Mouse (Mus musculus): ENCODE results near the gene Surf4.

- TF ChIP-seq POLR2A (IDR thresholded peaks at IDR 0.05; ENCODE audit: borderline replicate concordance, low read depth, low read length) (no peak), CTCF (IDR thresholded peaks at IDR 0.05; ENCODE audit: low read depth, low read length) (no peak)
Observed at GRCm38 (mm10) chr2:26932473-26933303, 1.0 kb downstream of the Surf4 start.

All from bone marrow macrophage, adult 2 months (primary cell).